Mouse (Mus musculus): Measurements from ENCODE around the gene Hspbap1. TPM values are rescaled to one million over a fixed set of nuclear protein-coding genes. Genes with fewer than 3 reads are reported as not detected.
A peak's percentile ranks its signal among the peaks of the same experiment; 100 is the strongest.

Hspbap1 gene
- polyA plus RNA-seq, 1 experiment from 2014 or later: 17.2 TPM

GRCm38 (mm10) chr16:35768469-35768784, 1.7 kb upstream of the Hspbap1 start:
- Histone ChIP-seq H3K27ac (peak overlapping the region; percentile 71; the same call in 1 of the 2 replicates), H3K4me1 (peaks cover 41% of the 10 kb centered on the region), H3K9me3 (no peaks in the 10 kb centered on the region), H3K27me3 (replicated peaks) (no peaks in the 10 kb centered on the region), H3K4me2 (peak overlapping the region; percentile 97), H3K4me3 (peak overlapping the region; percentile 89), H3K9ac (peak overlapping the region; percentile 94), H3K36me3 (replicated peaks) (no peaks in the 10 kb centered on the region)
- ATAC-seq (replicated peaks): no peak
- WGBS: 22% methylated on average over 6 of the region's 6 CpGs

GRCm38 (mm10) chr16:35768785-35769642, 1.2 kb upstream of the Hspbap1 start, which contains the start of gene Dirc2:
Dirc2 (minus strand) TSS chr16:35769356.
- ATAC-seq (replicated peaks): peak; percentile 84
- Histone ChIP-seq H3K27ac (peak within 1 kb of the TSS; percentile 74), H3K9me3 (no peaks in the 10 kb centered on the region), H3K27me3 (replicated peaks) (no peaks in the 10 kb centered on the region), H3K9ac (peak within 1 kb of the TSS; percentile 94), H3K4me2 (peak within 1 kb of the TSS; percentile 97), H3K36me3 (replicated peaks) (no peaks in the 10 kb centered on the region), H3K4me1 (peaks cover 41% of the 10 kb centered on the region), H3K4me3 (peak within 1 kb of the TSS; percentile 89)
- WGBS: under 1% methylated on average over 74 of the region's 78 CpGs

GRCm38 (mm10) chr16:35771141-35771540, 966 bp downstream of the Hspbap1 start:
- 25% methylated on average over 8 of the region's 8 CpGs for WGBS
- Histone ChIP-seq H3K9ac (peak overlapping the region; percentile 71; the same call in 1 of the 2 replicates), H3K36me3 (replicated peaks) (no peaks in the 10 kb centered on the region), H3K4me2 (peak overlapping the region; percentile 97), H3K4me1 (peaks cover 41% of the 10 kb centered on the region), H3K4me3 (peak overlapping the region; percentile 89), H3K27me3 (replicated peaks) (no peaks in the 10 kb centered on the region), H3K27ac (no peak overlapping the region), H3K9me3 (no peaks in the 10 kb centered on the region)
- no peak for ATAC-seq (replicated peaks)

- Histone ChIP-seq H3K4me2 (peak overlapping the region; percentile 97; the same call in 1 of the 2 replicates), H3K9me3 (no peaks in the 10 kb centered on the region), H3K4me3 (peak overlapping the region; percentile 89; the same call in 1 of the 2 replicates), H3K9ac (no peak overlapping the region), H3K4me1 (peaks cover 36% of the 10 kb centered on the region), H3K27ac (no peak overlapping the region), H3K27me3 (replicated peaks) (no peaks in the 10 kb centered on the region), H3K36me3 (replicated peaks) (no peaks in the 10 kb centered on the region)
- no peak for ATAC-seq (replicated peaks)
- 87% methylated on average over 5 of the region's 5 CpGs for WGBS
These were observed 1.4 kb downstream of the Hspbap1 start for GRCm38 (mm10) chr16:35771606-35772005.

- H3K4me2 ChIP-seq: no peak overlapping the region
- no peak overlapping the region for H3K9ac ChIP-seq
- WGBS: 89% methylated on average over 5 of the region's 5 CpGs
- H3K27ac ChIP-seq: no peak overlapping the region
- H3K9me3 ChIP-seq: no peaks in the 10 kb centered on the region
- ATAC-seq (replicated peaks): no peak
- no peaks in the 10 kb centered on the region for H3K36me3 ChIP-seq (replicated peaks)
- H3K4me3 ChIP-seq: no peak overlapping the region
- no peaks in the 10 kb centered on the region for H3K27me3 ChIP-seq (replicated peaks)
- H3K4me1 ChIP-seq: peaks cover 30% of the 10 kb centered on the region
These were observed 2.4 kb downstream of the Hspbap1 start for GRCm38 (mm10) chr16:35772598-35772997.

GRCm38 (mm10) chr16:35775835-35776234, 5.7 kb downstream of the Hspbap1 start:
- no peaks in the 10 kb centered on the region for H3K36me3 ChIP-seq (replicated peaks)
- H3K27me3 ChIP-seq (replicated peaks): no peaks in the 10 kb centered on the region
- no peaks in the 10 kb centered on the region for H3K9me3 ChIP-seq
- H3K4me3 ChIP-seq: no peak overlapping the region
- H3K4me1 ChIP-seq: peaks cover 10% of the 10 kb centered on the region
- no peak for ATAC-seq (replicated peaks)
- WGBS: 97% methylated on average over 1 of the region's 1 CpGs
- H3K9ac ChIP-seq: no peak overlapping the region
- no peak overlapping the region for H3K27ac ChIP-seq
- H3K4me2 ChIP-seq: no peak overlapping the region

GRCm38 (mm10) chr16:35776737-35777136, 6.6 kb downstream of the Hspbap1 start:
- no peak overlapping the region for H3K9ac ChIP-seq
- ATAC-seq (replicated peaks): no peak
- 94% methylated on average over 7 of the region's 7 CpGs for WGBS
- H3K36me3 ChIP-seq (replicated peaks): no peaks in the 10 kb centered on the region
- no peak overlapping the region for H3K27ac ChIP-seq
- no peaks in the 10 kb centered on the region for H3K27me3 ChIP-seq (replicated peaks)
- H3K9me3 ChIP-seq: no peaks in the 10 kb centered on the region
- H3K4me2 ChIP-seq: no peak overlapping the region
- H3K4me1 ChIP-seq: peaks cover 1% of the 10 kb centered on the region; the same call in 1 of the 2 replicates
- no peak overlapping the region for H3K4me3 ChIP-seq

- 98% methylated on average over 4 of the region's 4 CpGs for WGBS
- Histone ChIP-seq H3K4me2 (no peak overlapping the region), H3K27me3 (replicated peaks) (no peaks in the 10 kb centered on the region), H3K27ac (no peak overlapping the region), H3K4me1 (no peaks in the 10 kb centered on the region), H3K9me3 (no peaks in the 10 kb centered on the region), H3K4me3 (no peak overlapping the region), H3K9ac (no peak overlapping the region), H3K36me3 (replicated peaks) (no peaks in the 10 kb centered on the region)
- ATAC-seq (replicated peaks): no peak
These were observed 7.6 kb downstream of the Hspbap1 start for GRCm38 (mm10) chr16:35777768-35778167.

GRCm38 (mm10) chr16:35779681-35780080, 9.5 kb downstream of the Hspbap1 start:
- 80% methylated on average over 7 of the region's 7 CpGs for WGBS
- ATAC-seq (replicated peaks): no peak
- Histone ChIP-seq H3K27ac (no peak overlapping the region), H3K36me3 (replicated peaks) (no peaks in the 10 kb centered on the region), H3K4me3 (no peak overlapping the region), H3K4me2 (no peak overlapping the region), H3K4me1 (no peaks in the 10 kb centered on the region), H3K27me3 (replicated peaks) (no peaks in the 10 kb centered on the region), H3K9ac (no peak overlapping the region), H3K9me3 (no peaks in the 10 kb centered on the region)

- no peak overlapping the region for H3K4me2 ChIP-seq
- no peak for ATAC-seq (replicated peaks)
- no peak overlapping the region for H3K4me3 ChIP-seq
- no peak overlapping the region for H3K27ac ChIP-seq
- no peak overlapping the region for H3K9ac ChIP-seq
- no peaks in the 10 kb centered on the region for H3K36me3 ChIP-seq (replicated peaks)
- no peaks in the 10 kb centered on the region for H3K4me1 ChIP-seq
- 91% methylated on average over 9 of the region's 9 CpGs for WGBS
- H3K9me3 ChIP-seq: no peaks in the 10 kb centered on the region
- no peaks in the 10 kb centered on the region for H3K27me3 ChIP-seq (replicated peaks)
These were observed 10.9 kb downstream of the Hspbap1 start for GRCm38 (mm10) chr16:35781096-35781495.

GRCm38 (mm10) chr16:35781651-35782050, 11.5 kb downstream of the Hspbap1 start:
- no peak overlapping the region for H3K4me2 ChIP-seq
- H3K27me3 ChIP-seq (replicated peaks): no peaks in the 10 kb centered on the region
- no peaks in the 10 kb centered on the region for H3K4me1 ChIP-seq
- H3K4me3 ChIP-seq: no peak overlapping the region
- no peak overlapping the region for H3K9ac ChIP-seq
- 86% methylated on average over 5 of the region's 5 CpGs for WGBS
- no peak for ATAC-seq (replicated peaks)
- no peaks in the 10 kb centered on the region for H3K36me3 ChIP-seq (replicated peaks)
- H3K9me3 ChIP-seq: no peaks in the 10 kb centered on the region
- H3K27ac ChIP-seq: no peak overlapping the region

- H3K9ac ChIP-seq: no peak overlapping the region
- H3K4me1 ChIP-seq: no peaks in the 10 kb centered on the region
- no peak overlapping the region for H3K4me2 ChIP-seq
- H3K9me3 ChIP-seq: no peaks in the 10 kb centered on the region
- WGBS: 81% methylated on average over 13 of the region's 13 CpGs
- H3K27me3 ChIP-seq (replicated peaks): no peaks in the 10 kb centered on the region
- H3K36me3 ChIP-seq (replicated peaks): no peaks in the 10 kb centered on the region
- no peak overlapping the region for H3K27ac ChIP-seq
- H3K4me3 ChIP-seq: no peak overlapping the region
- no peak for ATAC-seq (replicated peaks)
These were observed 12.5 kb downstream of the Hspbap1 start for GRCm38 (mm10) chr16:35782451-35783206.
